Mouse (Mus musculus) forebrain, embryonic 11.5 days (tissue): Measurements from ENCODE around the gene Coq2. TPM values are rescaled to one million over a fixed set of nuclear protein-coding genes. Genes with fewer than 3 reads are reported as not detected.

ENCODE experiments used
- ATAC-seq: fragments of 200-750 bp; cut with Nextera tagmentation; replicated peaks from 2 replicates; pipeline ENCODE4 v1.8.0; 2017; ENCODE audit warnings: moderate TSS enrichment; ENCODE audit not compliant: low FRiP score
- DNase-seq: peaks from one replicate; pipeline ENCODE4 v3.0.0-alpha.2; 2017; ENCODE audit warnings: low spot score
- H3K27ac ChIP-seq: fragments of 300-500 bp; sonication (generic); 2 replicates; pipeline ENCODE4 v1.5.1; 2014; ENCODE audit warnings: low read depth, low read length
- H3K27me3 ChIP-seq: fragments of 300-500 bp; sonication (generic); 2 replicates; pipeline ENCODE4 v1.6.1; 2014; ENCODE audit warnings: mild to moderate bottlenecking, low read length, mixed read lengths; ENCODE audit not compliant: control insufficient read depth, insufficient read depth
- H3K36me3 ChIP-seq: fragments of 300-500 bp; sonication (generic); 2 replicates; pipeline ENCODE4 v1.6.1; 2014; ENCODE audit warnings: mild to moderate bottlenecking, low read length, moderate library complexity, mixed read lengths; ENCODE audit not compliant: control insufficient read depth, insufficient read depth
- H3K4me1 ChIP-seq: fragments of 300-500 bp; sonication (generic); replicated peaks from 2 replicates; pipeline ENCODE4 v1.6.1; 2014; ENCODE audit warnings: low read length, mixed read lengths; ENCODE audit not compliant: control insufficient read depth, insufficient read depth
- H3K4me2 ChIP-seq: fragments of 300-500 bp; sonication (generic); 2 replicates; pipeline ENCODE4 v1.6.1; 2014; ENCODE audit warnings: low read depth, mild to moderate bottlenecking, low read length, moderate library complexity, mixed read lengths; ENCODE audit not compliant: severe bottlenecking
- H3K4me3 ChIP-seq: fragments of 300-500 bp; sonication (generic); 2 replicates; pipeline ENCODE4 v1.5.1; 2014; ENCODE audit warnings: low read depth, low read length
- H3K9ac ChIP-seq: fragments of 300-500 bp; sonication (generic); 2 replicates; pipeline ENCODE4 v1.6.1; 2014; ENCODE audit warnings: low read length
- H3K9me3 ChIP-seq: fragments of 300-500 bp; sonication (generic); 2 replicates; pipeline ENCODE4 v1.6.1; 2016; ENCODE audit warnings: low read length, mixed read lengths; ENCODE audit not compliant: control insufficient read depth
- WGBS: fragments of 180-500 bp; shearing (Covaris S2); extraction: QIAGEN DNeasy Blood & Tissue Kit; methylation state at CpG from one replicate; pipeline ENCODE4 v1.1.7; 2014; 5-methylcytosine and 5-hydroxymethylcytosine counted together
- polyA plus RNA-seq: library from polyadenylated mRNA; unstranded; fragments of >200 nt; fragmentation: Nextera tagmentation; extraction: Ambion mirVana; gene quantifications from 2 replicates; pipeline ENCODE4 v1.2.1, GENCODE M21; 2014

Gene Coq2
- polyA plus RNA-seq, 1 experiment from 2014 or later: 50.8 TPM

GRCm38 (mm10) chr5:100651486-100651885 lies 23.5 kb downstream of the Coq2 start:
- Histone ChIP-seq H3K27me3 (no peaks in the 10 kb centered on the region), H3K9ac (no peak overlapping the region), H3K9me3 (no peaks in the 10 kb centered on the region), H3K4me2 (no peak overlapping the region), H3K27ac (no peak overlapping the region), H3K36me3 (no peaks in the 10 kb centered on the region), H3K4me1 (no peaks in the 10 kb centered on the region), H3K4me3 (no peak overlapping the region)
- DNase-seq (no peak), ATAC-seq (no peak)
- WGBS: 85% methylated on average over 10 of the region's 10 CpGs

GRCm38 (mm10) chr5:100650969-100651368 lies 24.0 kb downstream of the Coq2 start:
- no peaks in the 10 kb centered on the region for H3K36me3 ChIP-seq
- H3K27me3 ChIP-seq: no peaks in the 10 kb centered on the region
- no peak overlapping the region for H3K27ac ChIP-seq
- ATAC-seq: no peak
- H3K9me3 ChIP-seq: no peaks in the 10 kb centered on the region
- no peak for DNase-seq
- H3K4me1 ChIP-seq: no peaks in the 10 kb centered on the region
- no peak overlapping the region for H3K4me3 ChIP-seq
- no peak overlapping the region for H3K4me2 ChIP-seq
- no peak overlapping the region for H3K9ac ChIP-seq
- 91% methylated on average over 7 of the region's 7 CpGs for WGBS

GRCm38 (mm10) chr5:100648546-100648945 lies 26.4 kb downstream of the Coq2 start:
- Histone ChIP-seq H3K4me1 (no peaks in the 10 kb centered on the region), H3K27me3 (no peaks in the 10 kb centered on the region), H3K9me3 (no peaks in the 10 kb centered on the region), H3K4me2 (no peak overlapping the region), H3K4me3 (no peak overlapping the region), H3K9ac (no peak overlapping the region), H3K27ac (no peak overlapping the region), H3K36me3 (no peaks in the 10 kb centered on the region)
- ATAC-seq (no peak), DNase-seq (no peak)
- 44% methylated on average over 6 of the region's 6 CpGs for whole genome bisulfite sequencing

- Histone ChIP-seq H3K36me3 (no peaks in the 10 kb centered on the region), H3K9me3 (no peaks in the 10 kb centered on the region), H3K4me3 (no peak overlapping the region), H3K27ac (no peak overlapping the region), H3K4me2 (no peak overlapping the region), H3K27me3 (no peaks in the 10 kb centered on the region), H3K9ac (no peak overlapping the region), H3K4me1 (no peaks in the 10 kb centered on the region)
- ATAC-seq (no peak), DNase-seq (no peak)
- WGBS: 67% methylated on average over 10 of the region's 10 CpGs
These were observed 26.9 kb downstream of the Coq2 start for GRCm38 (mm10) chr5:100648046-100648445.

GRCm38 (mm10) chr5:100646558-100646957 lies 28.4 kb downstream of the Coq2 start:
- Histone ChIP-seq H3K27me3 (no peaks in the 10 kb centered on the region), H3K36me3 (no peaks in the 10 kb centered on the region), H3K4me1 (no peaks in the 10 kb centered on the region), H3K9ac (no peak overlapping the region), H3K4me3 (no peak overlapping the region), H3K9me3 (no peaks in the 10 kb centered on the region), H3K4me2 (no peak overlapping the region), H3K27ac (no peak overlapping the region)
- no peak for DNase-seq
- no peak for ATAC-seq
- 83% methylated on average over 4 of the region's 4 CpGs for WGBS

GRCm38 (mm10) chr5:100643991-100644535 lies 30.9 kb downstream of the Coq2 start:
- no peak for ATAC-seq
- 88% methylated on average over 7 of the region's 7 CpGs for WGBS

GRCm38 (mm10) chr5:100643253-100643990 lies 31.5 kb downstream of the Coq2 start:
- Histone ChIP-seq H3K27ac (no peak overlapping the region), H3K9me3 (no peaks in the 10 kb centered on the region), H3K4me1 (no peaks in the 10 kb centered on the region), H3K4me2 (no peak overlapping the region), H3K9ac (no peak overlapping the region), H3K36me3 (no peaks in the 10 kb centered on the region), H3K4me3 (no peak overlapping the region), H3K27me3 (no peaks in the 10 kb centered on the region)
- 82% methylated on average over 12 of the region's 12 CpGs for WGBS
- DNase-seq (no peak), ATAC-seq (no peak)

More at GRCm38 (mm10) chr5:100643991-100644535, 30.9 kb downstream of the Coq2 start:
- Histone ChIP-seq H3K4me2 (no peak overlapping the region), H3K9me3 (no peaks in the 10 kb centered on the region), H3K4me1 (no peaks in the 10 kb centered on the region), H3K4me3 (no peak overlapping the region), H3K36me3 (no peaks in the 10 kb centered on the region), H3K9ac (no peak overlapping the region), H3K27ac (no peak overlapping the region), H3K27me3 (no peaks in the 10 kb centered on the region)
- DNase-seq: no peak

- DNase-seq (no peak), ATAC-seq (no peak)
- no peaks in the 10 kb centered on the region for H3K27me3 ChIP-seq
- H3K36me3 ChIP-seq: no peaks in the 10 kb centered on the region
- WGBS: 92% methylated on average over 5 of the region's 5 CpGs
- no peak overlapping the region for H3K9ac ChIP-seq
- no peak overlapping the region for H3K27ac ChIP-seq
- no peak overlapping the region for H3K4me3 ChIP-seq
- H3K9me3 ChIP-seq: no peaks in the 10 kb centered on the region
- no peaks in the 10 kb centered on the region for H3K4me1 ChIP-seq
- no peak overlapping the region for H3K4me2 ChIP-seq
These were observed 32.6 kb downstream of the Coq2 start for GRCm38 (mm10) chr5:100642316-100642715.

GRCm38 (mm10) chr5:100638483-100638882 lies 36.5 kb downstream of the Coq2 start:
- ATAC-seq: no peak

More at GRCm38 (mm10) chr5:100638483-100638882, 36.5 kb downstream of the Coq2 start:
- H3K27ac ChIP-seq: no peak overlapping the region
- no peak for DNase-seq
- H3K27me3 ChIP-seq: no peaks in the 10 kb centered on the region
- H3K4me3 ChIP-seq: no peak overlapping the region
- 91% methylated on average over 8 of the region's 8 CpGs for WGBS
- H3K36me3 ChIP-seq: no peaks in the 10 kb centered on the region
- no peak overlapping the region for H3K4me2 ChIP-seq
- H3K4me1 ChIP-seq: no peaks in the 10 kb centered on the region
- H3K9me3 ChIP-seq: no peaks in the 10 kb centered on the region
- no peak overlapping the region for H3K9ac ChIP-seq
